Mouse (Mus musculus) neutrophil, adult 59 days (primary cell): ENCODE data around the gene Cfap70. TPM values are rescaled to one million over a fixed set of nuclear protein-coding genes. Genes with fewer than 3 reads are reported as not detected.

Source experiments
- total RNA-seq, 2 experiments: library from RNA; stranded (reverse); gene quantifications; 1 replicate in 1 of 2; 2 replicates in 1 of 2; pipeline ENCODE4 v1.2.4; 2023

The Cfap70 gene
- total RNA-seq = not detected

GRCm38 (mm10) chr14:20451765-20452331 lies at the start of gene Cfap70:
Gene Cfap70, minus strand, starts transcription at chr14:20452226.

GRCm38 (mm10) chr14:20496603-20497002 lies 44.6 kb upstream of the Cfap70 start, which contains the start of gene Mss51:
Gene Mss51, minus strand, starts transcription at chr14:20496901.

DNA sequence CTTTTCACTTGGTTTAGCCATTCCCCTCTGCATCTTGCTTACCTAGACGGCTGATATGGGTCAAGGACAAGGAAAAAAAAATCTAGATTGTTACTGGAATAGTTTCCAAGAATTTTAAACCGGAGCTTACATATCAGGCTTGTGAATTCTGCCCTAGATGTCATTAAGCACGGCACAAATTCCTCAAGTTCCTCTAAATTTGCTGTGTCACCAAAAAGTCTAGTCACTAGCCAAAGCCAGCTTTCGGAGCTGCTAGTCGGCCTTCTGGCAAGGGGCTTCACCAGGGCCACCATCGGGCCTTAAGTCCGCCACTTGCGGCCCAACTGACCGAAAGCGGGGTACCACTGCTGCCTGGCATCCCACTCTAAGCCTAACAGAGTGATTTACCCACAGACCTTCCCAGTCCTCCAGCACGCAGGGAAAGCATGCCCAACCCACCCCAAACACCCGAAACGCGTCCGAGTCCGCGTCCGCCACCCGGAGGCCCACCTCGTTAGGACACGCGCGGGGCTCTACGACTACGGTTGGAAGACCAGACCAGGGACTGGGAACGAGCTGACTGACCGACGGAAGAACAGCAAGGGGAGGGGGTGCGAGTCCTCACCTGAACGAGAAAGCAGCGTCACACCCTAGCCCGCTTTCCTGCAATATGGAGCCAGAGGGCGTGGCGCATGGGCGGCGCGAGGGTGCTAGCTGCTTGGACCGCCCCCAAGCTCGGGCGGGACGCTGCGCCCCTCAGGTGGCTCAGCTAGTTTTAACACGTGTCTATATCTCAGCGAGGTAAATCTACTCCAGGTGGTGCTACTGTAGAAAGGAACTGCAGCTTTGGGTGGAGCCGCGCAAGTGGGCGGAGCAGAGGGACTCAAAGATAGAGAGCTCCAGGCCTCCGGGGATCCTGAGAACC lies 27.5 kb upstream of the Cfap70 start, which contains the start of gene Anxa7:
TSS of gene Anxa7 (minus strand) at position 843 of the 904 bp plus-strand sequence.

GRCm38 (mm10) chr14:20393205-20393913 lies 58.7 kb downstream of the Cfap70 start, which contains the start of gene Mrps16:
Gene Mrps16, minus strand, starts transcription at chr14:20393634.

GRCm38 (mm10) chr14:20388441-20389129 lies 63.4 kb downstream of the Cfap70 start, which contains the start of gene Dnajc9:
Gene Dnajc9, minus strand, starts transcription at chr14:20388910.

GRCm38 (mm10) chr14:20347991-20348541 lies 104.0 kb downstream of the Cfap70 start, which contains the start of the genes Ecd and Fam149b:
Gene Ecd, minus strand, starts transcription at chr14:20348121.
Gene Fam149b, plus strand, starts transcription at chr14:20348162.

Other genes starting within 250 kb of the Cfap70 start
- not detected for gene Kcnk16, start 183.0 kb downstream of the Cfap70 start, total RNA-seq
- 10 to 100 TPM in 1 of 2 experiments, 1 to 10 TPM in 1; 8.1 to 11.1 TPM for gene Nudt13, start 157.5 kb downstream of the Cfap70 start, total RNA-seq
- 10 to 100 TPM; 20.7 to 23.0 TPM for gene Ecd, start 104.1 kb downstream of the Cfap70 start, total RNA-seq
- 10 to 100 TPM; 19.7 TPM for gene Fam149b, start 104.1 kb downstream of the Cfap70 start, total RNA-seq
- 10 to 100 TPM; 37.4 to 40.4 TPM for gene Dnajc9, start 63.3 kb downstream of the Cfap70 start, total RNA-seq
- 10 to 100 TPM; 26.2 to 30.8 TPM for gene Mrps16, start 58.6 kb downstream of the Cfap70 start, total RNA-seq
- 10 to 100 TPM; 50.6 to 61.4 TPM for gene Anxa7, start 27.9 kb upstream of the Cfap70 start, total RNA-seq
- gene Mss51, start 44.7 kb upstream of the Cfap70 start, total RNA-seq = 1 to 10 TPM; 2.6 to 2.8 TPM
- 10 to 100 TPM; 52.7 to 53.5 TPM for gene Ppp3cb, start 94.3 kb upstream of the Cfap70 start, total RNA-seq
- gene Usp54, start 188.8 kb upstream of the Cfap70 start, total RNA-seq = 1 to 10 TPM; 2.1 to 2.6 TPM
- gene Myoz1, start 204.3 kb upstream of the Cfap70 start, total RNA-seq = under 1 TPM; 0.40 to 0.42 TPM
- gene Synpo2l, start 216.1 kb upstream of the Cfap70 start, total RNA-seq = not detected
- 100 to 1,000 TPM; 129 to 175 TPM for gene Sec24c, start 222.1 kb upstream of the Cfap70 start, total RNA-seq
- 1 to 10 TPM; 4.9 TPM for gene Fut11, start 242.7 kb upstream of the Cfap70 start, total RNA-seq